Mouse (Mus musculus): ENCODE measurements around the gene Actb. TPM values are rescaled to one million over a fixed set of nuclear protein-coding genes. Genes with fewer than 3 reads are reported as not detected.

The Actb gene
- polyA plus RNA-seq, 1 experiment: 2,590 TPM

DNA sequence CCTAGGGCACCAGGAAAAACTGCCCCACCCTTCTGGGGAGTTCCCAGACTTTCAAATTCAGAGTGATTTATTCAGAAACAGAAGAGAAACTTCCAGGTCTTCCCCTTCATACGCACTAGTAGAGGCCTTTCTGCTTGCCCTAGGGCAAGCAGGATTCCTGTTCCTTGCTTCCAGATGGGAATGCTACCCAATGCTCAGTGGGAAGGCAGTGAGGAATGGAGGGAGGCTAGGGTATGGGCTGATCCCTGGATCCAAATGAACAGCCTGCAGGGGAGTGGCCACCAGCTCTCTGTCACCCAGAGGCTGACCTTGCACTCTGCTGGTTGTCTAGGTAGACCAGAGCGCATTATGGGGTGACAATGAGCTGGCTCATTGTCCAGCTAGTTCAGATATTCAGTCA is 5.1 kb upstream of the Actb start:
- no peak overlapping the region for H3K27ac ChIP-seq (ENCODE audit: insufficient read depth, low read length)
- H3K4me1 ChIP-seq (ENCODE audit: control insufficient read depth, insufficient read depth, low read length): peaks cover 3% of the 10 kb centered on the region; the same call in 1 of the 2 replicates
- H3K4me3 ChIP-seq (ENCODE audit: insufficient read depth, low read length): no peak overlapping the region
- TF ChIP-seq CTCF (IDR thresholded peaks at IDR 0.05; ENCODE audit: extremely low read depth, insufficient read depth, low read length) (no peak), POLR2A (IDR thresholded peaks at IDR 0.05; ENCODE audit: extremely low read depth, insufficient read depth, low read length) (no peak)

DNA sequence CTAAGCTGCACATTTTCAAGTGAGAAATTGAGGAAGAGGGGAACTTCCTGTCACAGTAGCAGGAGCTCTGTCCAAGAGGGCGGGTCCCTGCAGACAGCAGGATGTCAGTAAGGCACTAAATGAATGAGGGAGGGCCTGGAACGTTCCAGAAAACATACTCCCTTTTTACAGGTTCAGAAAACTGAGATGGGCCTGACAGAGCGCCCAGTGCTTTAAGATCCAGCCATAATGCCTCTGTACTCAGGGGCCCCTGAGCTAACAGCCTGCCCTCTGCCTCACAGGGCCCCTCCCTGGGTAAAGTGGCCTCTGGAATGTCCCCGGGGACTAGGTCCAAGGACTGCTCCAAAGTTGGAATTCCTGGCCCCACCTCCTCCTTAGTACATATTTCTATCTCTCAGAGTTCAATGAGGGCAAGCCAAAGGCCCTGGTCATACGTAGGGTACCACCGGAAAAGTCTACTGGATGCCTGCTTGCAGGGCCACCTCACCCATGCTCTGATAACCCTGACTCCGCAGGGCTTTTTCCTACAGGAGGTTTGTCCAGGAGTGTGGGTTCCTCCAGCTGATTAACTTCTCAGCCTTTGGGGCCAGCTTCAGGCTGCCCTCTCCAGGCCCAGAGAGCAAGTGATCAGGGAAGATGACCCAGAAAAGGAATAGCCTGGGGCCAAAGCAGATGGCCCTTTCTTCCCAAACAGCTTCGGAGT is 3.2 kb upstream of the Actb start:
- TF ChIP-seq CTCF (IDR thresholded peaks at IDR 0.05; ENCODE audit: extremely low read depth, insufficient read depth, low read length) (no peak), POLR2A (IDR thresholded peaks at IDR 0.05; ENCODE audit: extremely low read depth, insufficient read depth, low read length) (no peak)
- H3K4me3 ChIP-seq (ENCODE audit: insufficient read depth, low read length): no peak overlapping the region
- H3K4me1 ChIP-seq (ENCODE audit: control insufficient read depth, insufficient read depth, low read length): peaks cover 4% of the 10 kb centered on the region; the same call in 1 of the 2 replicates
- peak overlapping the region; percentile 75 for H3K27ac ChIP-seq (ENCODE audit: insufficient read depth, low read length)

DNA sequence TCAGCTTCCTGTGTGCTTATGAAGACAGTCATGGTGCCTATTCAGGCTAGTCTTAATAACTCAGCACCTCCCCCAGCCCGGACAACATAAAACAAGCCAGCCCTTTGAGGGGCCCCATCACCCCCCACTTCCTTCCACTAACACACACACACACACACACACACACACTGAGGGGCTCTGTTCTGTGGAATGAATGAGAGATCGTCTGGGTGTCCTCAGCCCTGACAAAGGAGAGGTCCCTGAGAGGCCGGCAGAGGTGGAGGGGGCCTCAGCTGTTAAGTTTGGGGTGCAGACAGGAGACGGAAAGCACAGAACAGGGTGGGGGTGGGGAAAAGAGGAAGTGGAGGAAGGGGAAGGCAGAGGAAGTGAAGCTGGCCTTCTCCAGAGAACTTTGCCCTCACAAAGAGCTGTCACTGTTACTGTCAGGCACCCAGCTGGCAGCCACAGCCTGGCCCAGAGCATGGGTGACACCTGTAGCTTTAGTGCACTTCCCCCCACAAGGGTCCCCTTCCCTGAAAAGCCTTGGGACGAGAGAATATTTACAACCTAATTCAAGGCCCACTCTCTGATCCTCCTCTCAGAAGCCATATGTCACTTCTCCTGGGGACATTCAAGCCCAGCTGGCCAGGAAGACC is 2.5 kb upstream of the Actb start:
- Histone ChIP-seq H3K4me3 (ENCODE audit: insufficient read depth, low read length) (no peak overlapping the region), H3K4me1 (ENCODE audit: control insufficient read depth, insufficient read depth, low read length) (peaks cover 6% of the 10 kb centered on the region; the same call in 1 of the 2 replicates), H3K27ac (ENCODE audit: insufficient read depth, low read length) (peak overlapping the region; percentile 75)
- TF ChIP-seq CTCF (IDR thresholded peaks at IDR 0.05; ENCODE audit: extremely low read depth, insufficient read depth, low read length): no peak
- no peak for TF ChIP-seq POLR2A (IDR thresholded peaks at IDR 0.05; ENCODE audit: extremely low read depth, insufficient read depth, low read length)

DNA sequence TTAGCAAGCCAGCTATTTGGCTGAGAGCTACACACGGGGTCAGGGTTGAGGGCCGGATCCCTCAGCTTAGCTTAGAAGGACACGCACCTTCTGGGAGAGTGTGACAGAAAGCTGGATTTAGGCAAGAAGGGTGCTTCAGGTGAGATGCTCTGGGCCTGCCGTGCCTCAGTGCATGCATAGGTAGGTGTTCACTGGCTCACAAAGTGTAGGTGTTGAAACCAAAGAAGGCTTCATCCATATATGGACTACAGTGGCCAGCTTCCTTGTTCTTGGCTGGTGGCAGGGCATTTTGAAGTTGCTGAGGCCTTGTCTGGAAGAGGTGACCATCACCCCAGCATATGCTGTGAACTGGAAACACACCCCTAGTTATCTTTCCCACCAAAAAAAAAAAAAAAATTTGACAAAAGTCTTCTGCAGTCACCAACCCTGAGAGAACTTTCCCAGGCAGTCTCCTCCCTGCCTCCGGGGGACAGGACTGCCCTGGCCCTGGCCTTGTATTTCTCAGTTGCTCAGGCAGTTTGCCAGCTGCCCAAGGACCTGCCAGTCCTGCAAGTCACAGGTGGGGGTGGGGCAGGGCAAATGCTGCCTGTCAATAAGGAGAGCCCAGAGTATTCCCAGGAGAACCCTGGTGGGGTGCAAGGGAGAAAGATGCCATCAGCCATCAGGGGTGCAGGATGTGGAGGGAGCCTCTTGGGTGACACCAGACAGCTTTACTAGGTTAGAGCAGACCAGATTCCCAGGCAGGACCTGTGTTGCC is 1.4 kb upstream of the Actb start:
- TF ChIP-seq CTCF (IDR thresholded peaks at IDR 0.05; ENCODE audit: extremely low read depth, insufficient read depth, low read length) (no peak), POLR2A (IDR thresholded peaks at IDR 0.05; ENCODE audit: extremely low read depth, insufficient read depth, low read length) (no peak)
- Histone ChIP-seq H3K4me3 (ENCODE audit: insufficient read depth, low read length) (no peak overlapping the region), H3K27ac (ENCODE audit: insufficient read depth, low read length) (peak overlapping the region; percentile 18; the same call in 1 of the 2 replicates), H3K4me1 (ENCODE audit: control insufficient read depth, insufficient read depth, low read length) (peaks cover 6% of the 10 kb centered on the region; the same call in 1 of the 2 replicates)

DNA sequence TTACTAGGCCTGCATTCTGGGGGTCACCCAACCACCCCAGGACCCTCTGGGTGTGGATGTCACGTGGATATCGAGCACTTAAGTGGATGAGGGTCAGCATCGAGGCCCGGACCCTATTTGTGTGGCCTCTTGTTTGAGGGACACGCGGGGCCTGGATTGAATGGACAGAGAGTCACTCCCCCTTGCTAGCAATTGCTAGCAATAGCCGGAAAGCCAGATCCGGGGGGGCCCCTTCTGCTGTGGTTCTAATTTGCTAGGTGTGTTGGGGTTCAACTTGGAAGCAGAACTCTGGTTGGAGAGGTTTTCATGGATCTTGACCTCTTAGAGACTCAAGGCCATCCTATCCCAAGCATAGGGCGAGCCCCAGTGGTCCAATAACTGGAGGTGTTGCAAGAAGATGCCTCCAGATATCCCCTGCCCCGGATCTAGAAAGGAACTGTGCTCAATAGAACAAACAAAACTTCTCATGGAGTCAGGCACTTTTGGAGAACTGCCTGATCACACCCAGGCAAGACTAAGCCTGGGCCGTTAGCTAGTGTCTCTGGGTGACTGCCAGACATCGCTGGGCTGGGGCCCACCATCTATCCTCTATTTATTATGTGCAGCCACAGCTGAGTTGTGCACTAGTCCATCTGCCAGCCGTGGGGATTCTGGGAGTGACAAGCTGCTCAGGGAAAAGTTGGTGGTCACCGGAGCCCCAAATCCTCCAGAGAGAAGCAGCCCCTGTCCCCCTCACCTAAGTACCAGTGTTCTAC is 671 bp upstream of the Actb start:
- peak overlapping the region; percentile 96 for H3K4me3 ChIP-seq (ENCODE audit: insufficient read depth, low read length)
- H3K4me1 ChIP-seq (ENCODE audit: control insufficient read depth, insufficient read depth, low read length): peaks cover 10% of the 10 kb centered on the region; the same call in 1 of the 2 replicates
- H3K27ac ChIP-seq (ENCODE audit: insufficient read depth, low read length): peak overlapping the region; percentile 78
- TF ChIP-seq CTCF (IDR thresholded peaks at IDR 0.05; ENCODE audit: extremely low read depth, insufficient read depth, low read length): no peak
- TF ChIP-seq POLR2A (IDR thresholded peaks at IDR 0.05; ENCODE audit: extremely low read depth, insufficient read depth, low read length): no peak

DNA sequence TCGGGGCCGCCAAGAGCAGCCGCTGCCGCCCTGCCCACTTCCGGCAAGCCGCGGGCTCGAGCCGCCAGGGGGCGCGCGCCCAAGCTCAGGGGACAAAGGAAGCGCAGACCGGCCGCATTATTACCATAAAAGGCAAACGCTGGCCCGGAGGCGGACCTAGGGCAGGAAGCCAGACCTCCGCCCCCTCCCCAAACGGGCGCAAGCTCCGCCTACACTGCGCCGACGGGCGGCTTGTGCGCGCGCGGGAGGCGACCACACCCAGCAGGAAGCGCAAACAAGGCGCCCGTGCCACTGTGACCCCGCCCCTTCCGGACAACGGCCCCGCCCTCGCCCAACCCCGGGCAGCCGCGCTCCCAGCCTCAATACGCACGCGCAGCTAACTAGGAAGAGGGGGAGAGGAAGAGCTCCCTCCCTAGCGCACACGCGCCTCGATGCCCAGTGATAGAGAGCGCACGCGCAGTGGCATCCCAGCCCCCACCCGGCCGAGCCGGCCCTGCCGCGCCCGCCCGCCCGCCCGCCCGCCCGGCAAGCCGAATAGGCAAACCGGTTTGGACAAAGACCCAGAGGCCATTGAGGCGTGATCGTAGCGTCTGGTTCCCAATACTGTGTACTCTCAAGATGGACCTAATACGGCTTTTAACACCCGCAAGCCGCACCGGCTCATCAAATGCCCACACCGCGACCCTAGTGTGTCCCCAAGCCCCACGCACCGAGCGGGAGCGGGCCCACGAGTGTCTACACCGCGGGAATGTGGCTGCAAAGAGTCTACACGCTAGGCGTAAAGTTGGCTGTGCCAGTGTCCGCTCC is 626 bp downstream of the Actb start:
- TF ChIP-seq POLR2A (IDR thresholded peaks at IDR 0.05; ENCODE audit: extremely low read depth, insufficient read depth, low read length) (peak; percentile 69; the same call in 1 of the 2 replicates), CTCF (IDR thresholded peaks at IDR 0.05; ENCODE audit: extremely low read depth, insufficient read depth, low read length) (peak; percentile 56)
- Histone ChIP-seq H3K4me3 (ENCODE audit: insufficient read depth, low read length) (peak overlapping the region; percentile 96), H3K4me1 (ENCODE audit: control insufficient read depth, insufficient read depth, low read length) (peaks cover 16% of the 10 kb centered on the region; the same call in 1 of the 2 replicates), H3K27ac (ENCODE audit: insufficient read depth, low read length) (peak overlapping the region; percentile 100)

DNA sequence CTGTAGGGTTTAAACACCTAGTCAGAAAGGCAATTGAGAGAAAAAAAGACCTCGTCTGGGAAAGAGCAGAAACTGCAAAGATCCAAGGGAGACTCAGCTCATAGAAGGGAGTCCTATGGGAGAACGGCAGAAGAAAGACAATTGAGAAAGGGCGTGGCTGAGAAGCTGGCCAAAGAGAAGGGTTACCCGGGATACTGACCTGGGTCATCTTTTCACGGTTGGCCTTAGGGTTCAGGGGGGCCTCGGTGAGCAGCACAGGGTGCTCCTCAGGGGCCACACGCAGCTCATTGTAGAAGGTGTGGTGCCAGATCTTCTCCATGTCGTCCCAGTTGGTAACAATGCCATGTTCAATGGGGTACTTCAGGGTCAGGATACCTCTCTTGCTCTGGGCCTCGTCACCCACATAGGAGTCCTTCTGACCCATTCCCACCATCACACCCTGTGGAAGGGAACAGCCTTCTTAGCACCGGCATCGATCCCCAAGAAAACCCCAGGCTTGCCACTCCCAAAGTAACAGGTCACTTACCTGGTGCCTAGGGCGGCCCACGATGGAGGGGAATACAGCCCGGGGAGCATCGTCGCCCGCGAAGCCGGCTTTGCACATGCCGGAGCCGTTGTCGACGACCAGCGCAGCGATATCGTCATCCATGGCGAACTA is 1.4 kb downstream of the Actb start:
- TF ChIP-seq POLR2A (IDR thresholded peaks at IDR 0.05; ENCODE audit: extremely low read depth, insufficient read depth, low read length): no peak
- no peak for TF ChIP-seq CTCF (IDR thresholded peaks at IDR 0.05; ENCODE audit: extremely low read depth, insufficient read depth, low read length)
- Histone ChIP-seq H3K4me3 (ENCODE audit: insufficient read depth, low read length) (peak overlapping the region; percentile 96), H3K27ac (ENCODE audit: insufficient read depth, low read length) (peak overlapping the region; percentile 66; the same call in 1 of the 2 replicates), H3K4me1 (ENCODE audit: control insufficient read depth, insufficient read depth, low read length) (peaks cover 18% of the 10 kb centered on the region; the same call in 1 of the 2 replicates)

Measured in cortical plate, adult 2 months (tissue).